Mouse (Mus musculus) ES-Bruce4 (cell line): Measurements from ENCODE around the gene Muc3a.

Experiments used
- CTCF ChIP-seq: IDR thresholded peaks from one replicate; pipeline ENCODE4 v1.8.1; 2011; ENCODE audit warnings: low read depth, low read length
- POLR2A ChIP-seq: IDR thresholded peaks from one replicate; pipeline ENCODE4 v1.8.1; 2011; ENCODE audit warnings: low read length; ENCODE audit not compliant: insufficient read depth

DNA sequence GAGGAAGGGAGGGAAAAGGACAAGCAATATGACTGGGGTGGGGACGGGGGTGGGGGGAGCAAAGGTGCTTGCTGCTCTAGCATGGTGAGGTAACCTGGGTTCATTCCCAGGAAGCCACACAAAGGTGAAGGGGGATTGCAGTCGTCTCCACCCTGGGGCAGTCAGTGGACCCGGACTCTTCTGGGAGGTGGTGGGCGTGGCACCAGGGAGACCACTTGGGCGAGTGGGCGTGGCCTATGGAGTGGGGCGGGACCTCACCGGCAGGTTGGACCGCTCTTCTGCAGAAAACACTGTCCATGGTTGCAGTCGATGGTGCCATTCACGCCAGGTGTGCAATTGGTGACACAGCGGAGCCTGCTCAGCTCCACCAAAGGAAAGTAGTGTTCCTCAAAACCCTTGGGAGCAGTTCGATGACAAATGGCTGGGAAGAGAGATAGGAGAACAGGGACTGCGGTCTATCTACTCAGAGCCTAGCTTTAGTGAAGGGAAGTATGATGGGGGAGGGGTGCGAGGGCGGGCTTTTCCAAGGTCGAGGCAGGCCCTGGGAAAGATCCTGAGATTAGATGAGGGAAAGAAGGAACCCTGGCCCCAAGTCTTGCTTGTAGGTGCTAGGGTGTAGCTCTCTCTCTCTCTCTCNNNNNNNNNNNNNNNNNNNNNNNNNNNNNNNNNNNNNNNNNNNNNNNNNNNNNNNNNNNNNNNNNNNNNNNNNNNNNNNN lies 917 bp downstream of the Muc3a start:
- TF ChIP-seq POLR2A (no peak), CTCF (no peak)
